Mouse (Mus musculus) granulocyte monocyte progenitor cell, adult 5-6 weeks (primary cell): ENCODE measurements around the gene Gm21915. TPM values are rescaled to one million over a fixed set of nuclear protein-coding genes. Genes with fewer than 3 reads are reported as not detected.

Experiments
- ATAC-seq: replicated peaks from 2 replicates; pipeline ENCODE4 v1.8.0; 2016; ENCODE audit warnings: mild to moderate bottlenecking, moderate TSS enrichment, inconsistent platforms; ENCODE audit not compliant: poor library complexity, severe bottlenecking
- total RNA-seq, 2 experiments: library from RNA; stranded (forward) in 1 of 2; stranded (reverse) in 1 of 2; fragments of 200-712, 200-1000 nt in 1 of 2; fragments of >200 nt in 1 of 2; fragmentation: Nextera tagmentation in 1 of 2; gene quantifications; 2 replicates each; pipeline ENCODE4 v1.2.3; 2014 to 2017

Gene Gm21915
- total RNA-seq (2014; fragmentation: Nextera tagmentation) (not detected in 2 replicates), total RNA-seq (2017) (not detected in 2 replicates)

DNA sequence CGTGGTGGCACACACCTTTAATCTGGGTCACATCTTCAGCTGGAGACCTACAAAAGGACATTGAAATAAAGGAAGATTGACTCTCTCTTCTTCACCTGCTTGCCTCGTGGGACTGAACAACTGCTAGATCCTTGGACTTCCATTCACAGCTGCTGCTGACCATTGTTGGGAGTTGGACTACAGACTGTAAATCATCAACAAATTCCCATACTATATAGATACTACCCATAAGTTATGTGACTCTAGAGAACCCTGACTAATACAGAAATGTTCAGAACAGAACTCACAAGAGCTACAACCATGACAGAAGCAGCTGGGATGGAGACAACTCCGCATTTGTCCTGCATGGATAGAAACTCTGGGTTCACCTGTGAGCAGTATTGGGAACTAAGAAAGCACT is at the start of gene Gm21915:
TSS of gene Gm21915 (plus strand) at position 301 of the 400 bp plus-strand sequence.
- ATAC-seq, result no peak

DNA sequence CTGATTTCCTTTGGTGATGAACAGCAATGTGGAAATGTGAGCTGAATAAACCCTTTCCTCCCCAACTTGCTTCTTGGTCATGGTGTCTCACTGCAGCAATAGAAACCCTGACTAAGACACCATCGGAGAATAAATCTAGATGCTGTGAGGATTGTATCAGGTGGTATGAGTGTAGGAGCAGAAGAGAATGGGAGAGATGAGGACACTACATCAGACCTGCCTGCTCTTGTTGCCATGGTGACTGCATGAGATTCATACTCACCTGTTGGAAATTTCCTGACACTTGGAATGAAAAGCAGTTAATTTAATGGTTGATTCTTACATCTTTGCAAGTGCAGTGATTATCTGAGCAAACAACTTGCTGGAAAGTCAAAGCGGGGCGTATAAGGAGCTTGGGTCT is 48.1 kb upstream of the Gm21915 start:
- ATAC-seq, result no peak

- ATAC-seq, result peak; percentile 92
These were observed 47.6 kb upstream of the Gm21915 start for GRCm38 (mm10) chr9:40622793-40623192.

GRCm38 (mm10) chr9:40625341-40625740 is 45.1 kb upstream of the Gm21915 start:
- ATAC-seq, result no peak

DNA sequence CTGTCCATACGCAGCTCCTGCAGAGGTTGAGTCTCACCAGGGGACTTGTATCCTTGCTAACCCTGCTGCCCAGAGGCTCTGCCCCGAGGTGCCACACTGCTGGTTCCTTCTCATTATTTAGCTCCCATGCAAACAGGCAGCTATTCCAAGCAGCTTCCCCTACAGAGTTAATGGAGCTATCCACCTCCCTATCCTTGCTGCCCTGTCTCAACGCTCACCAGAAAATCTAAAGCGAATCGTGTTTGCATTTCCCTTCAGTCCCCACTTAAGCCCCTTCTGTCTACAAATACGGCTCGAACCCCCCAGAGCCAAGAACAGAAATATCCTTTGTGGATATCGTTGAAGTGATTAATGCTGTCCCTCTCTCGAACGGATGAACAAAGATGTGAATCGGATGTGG is 43.8 kb upstream of the Gm21915 start:
- ATAC-seq, result no peak

DNA sequence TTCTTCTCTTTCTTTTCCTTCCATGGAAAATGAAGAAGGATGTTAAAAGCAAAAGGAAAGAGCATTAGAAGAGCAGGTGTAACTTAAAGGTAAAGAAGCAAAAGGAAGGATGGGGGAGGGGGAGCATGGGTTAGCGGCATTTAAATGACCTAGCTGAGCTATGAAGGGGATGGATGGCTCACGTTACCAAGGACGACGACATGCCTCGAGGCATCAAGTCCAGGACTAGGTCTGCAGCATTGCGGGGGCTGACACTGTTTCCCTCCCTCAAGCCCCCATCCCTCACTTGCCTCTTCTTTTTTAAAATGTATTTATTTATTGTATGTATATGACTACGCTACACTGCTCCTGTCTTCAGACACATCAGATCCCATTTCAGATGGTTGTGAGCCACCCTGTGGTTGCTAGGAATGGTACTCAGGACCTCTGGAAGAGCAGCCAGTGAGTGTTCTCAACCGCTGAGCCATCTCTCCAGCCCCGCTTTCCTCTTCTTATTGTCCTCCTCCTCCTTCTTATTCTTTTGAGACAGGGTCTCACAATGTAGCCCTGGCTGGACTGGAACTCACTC is 43.2 kb upstream of the Gm21915 start:
- ATAC-seq, result no peak

GRCm38 (mm10) chr9:40628130-40629069 is 42.0 kb upstream of the Gm21915 start:
- ATAC-seq, result peak; percentile 66

- ATAC-seq, result no peak
These were observed 41.0 kb upstream of the Gm21915 start for GRCm38 (mm10) chr9:40629441-40629840.

DNA sequence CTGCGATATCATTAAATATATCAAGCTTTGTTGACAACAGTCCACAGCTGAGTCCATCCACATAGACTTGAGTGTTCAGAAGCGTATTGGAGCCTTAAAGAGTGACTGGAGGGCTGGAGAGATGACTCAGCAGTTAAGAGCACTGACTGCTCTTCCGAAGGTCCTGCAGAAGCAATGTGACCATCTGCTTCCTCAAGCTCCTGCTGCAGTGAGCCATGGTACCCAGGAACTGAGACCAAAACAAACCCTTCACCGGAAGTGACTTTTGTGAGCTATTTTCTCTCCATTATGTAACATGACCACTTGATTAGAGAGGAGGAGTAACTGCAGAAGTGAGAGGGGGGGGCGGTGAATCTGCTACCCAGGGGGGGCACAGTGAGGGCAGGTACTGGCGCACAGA is 39.3 kb upstream of the Gm21915 start:
- peak; percentile 77 for ATAC-seq

DNA sequence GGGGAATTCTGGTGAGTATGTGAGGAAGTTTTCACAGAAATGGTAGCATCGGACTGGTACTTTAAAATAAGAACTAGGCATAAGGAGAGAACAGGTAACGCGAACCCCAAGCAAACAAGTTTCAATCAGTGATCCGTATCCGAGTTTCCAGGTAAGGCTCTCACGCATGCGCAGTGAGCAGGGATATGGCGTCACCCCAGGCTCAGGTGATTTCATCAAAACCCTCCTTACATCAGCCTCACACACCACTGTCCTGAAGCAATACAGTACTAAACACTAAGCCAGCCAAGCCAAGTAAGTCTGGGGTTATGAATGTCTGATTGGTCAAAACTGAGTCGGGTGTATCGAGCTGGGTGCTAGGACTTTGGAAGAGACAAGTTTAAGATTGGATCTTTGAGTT is 38.9 kb upstream of the Gm21915 start:
- peak; percentile 47 for ATAC-seq

- peak; percentile 48; the same call in 1 of the 2 replicates for ATAC-seq
These were observed 34.4 kb upstream of the Gm21915 start for GRCm38 (mm10) chr9:40636054-40636453.

DNA sequence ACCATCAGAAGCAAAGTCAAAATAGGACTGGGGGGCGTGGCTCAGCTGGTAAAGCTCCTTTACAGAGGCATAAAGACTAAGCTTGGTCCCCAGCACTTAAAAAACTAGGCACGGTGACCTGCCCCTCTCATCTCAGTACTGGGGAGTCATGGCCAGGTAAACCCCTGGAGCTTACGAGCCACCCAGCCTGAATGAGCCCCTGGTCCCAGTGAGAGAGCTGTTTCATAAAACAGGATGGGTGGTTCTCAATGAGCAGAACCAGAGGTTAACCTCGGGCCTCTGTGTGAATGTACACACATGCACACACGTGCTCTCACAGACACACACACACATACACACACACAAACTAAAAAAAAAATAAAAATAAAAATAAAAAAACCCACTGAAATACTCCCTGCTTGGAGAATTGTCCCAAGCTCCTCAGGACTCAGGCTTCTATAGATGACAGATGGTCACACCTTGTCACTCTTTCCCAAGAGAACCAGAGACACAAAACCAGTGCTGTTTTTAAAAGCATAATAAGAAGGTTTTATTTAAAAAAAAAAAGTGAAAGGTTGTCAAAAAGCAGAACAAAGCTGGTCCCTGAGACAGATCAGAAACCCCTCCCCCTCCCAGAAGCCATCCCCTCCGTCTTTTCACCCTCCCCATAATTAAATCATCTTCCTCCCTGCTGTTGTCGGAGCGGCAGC is 32.6 kb upstream of the Gm21915 start:
- peak; percentile 23 for ATAC-seq

GRCm38 (mm10) chr9:40638394-40639049 is 31.9 kb upstream of the Gm21915 start:
- no peak for ATAC-seq

GRCm38 (mm10) chr9:40639536-40640187 is 30.8 kb upstream of the Gm21915 start:
- ATAC-seq, result no peak

DNA sequence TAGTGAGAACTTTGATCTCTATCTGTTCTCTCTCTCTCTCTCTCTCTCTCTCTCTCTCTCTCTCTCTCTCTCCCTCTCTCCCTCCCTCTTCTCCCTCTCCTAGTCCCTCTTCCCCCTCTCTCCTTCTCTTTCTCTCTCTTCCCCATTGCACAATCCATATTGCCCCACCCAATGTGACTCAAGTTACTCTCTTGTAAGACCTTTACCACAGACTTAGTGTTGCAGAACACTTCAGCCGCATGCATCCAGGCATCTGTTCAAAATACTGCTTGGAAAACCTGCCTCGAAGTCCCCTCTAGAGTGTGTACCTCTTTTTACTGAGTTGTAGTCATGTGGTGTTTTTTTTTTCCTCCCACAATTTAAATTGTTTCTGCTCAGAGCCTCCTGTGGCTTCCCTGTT is 29.1 kb upstream of the Gm21915 start:
- peak; percentile 89 for ATAC-seq

GRCm38 (mm10) chr9:40642470-40643220 is 27.8 kb upstream of the Gm21915 start:
- peak; percentile 40 for ATAC-seq

GRCm38 (mm10) chr9:40649444-40649843 is 21.0 kb upstream of the Gm21915 start:
- ATAC-seq, result no peak

- no peak for ATAC-seq
These were observed 20.4 kb upstream of the Gm21915 start for GRCm38 (mm10) chr9:40649983-40650382.

GRCm38 (mm10) chr9:40651239-40651859 is 19.1 kb upstream of the Gm21915 start:
- peak; percentile 58 for ATAC-seq
